Mouse (Mus musculus) liver, postnatal 0 days (tissue): ENCODE data around the gene Scp2.

Experiments
- CTCF ChIP-seq: sonication (generic); IDR thresholded peaks from 2 replicates; pipeline ENCODE4 v1.5.1; 2016; ENCODE audit warnings: antibody characterized with exemption, low read depth
- EP300 ChIP-seq: IDR thresholded peaks from 2 replicates; pipeline ENCODE4 v1.6.1; 2016; ENCODE audit warnings: antibody characterized with exemption, low read depth, mild to moderate bottlenecking

DNA sequence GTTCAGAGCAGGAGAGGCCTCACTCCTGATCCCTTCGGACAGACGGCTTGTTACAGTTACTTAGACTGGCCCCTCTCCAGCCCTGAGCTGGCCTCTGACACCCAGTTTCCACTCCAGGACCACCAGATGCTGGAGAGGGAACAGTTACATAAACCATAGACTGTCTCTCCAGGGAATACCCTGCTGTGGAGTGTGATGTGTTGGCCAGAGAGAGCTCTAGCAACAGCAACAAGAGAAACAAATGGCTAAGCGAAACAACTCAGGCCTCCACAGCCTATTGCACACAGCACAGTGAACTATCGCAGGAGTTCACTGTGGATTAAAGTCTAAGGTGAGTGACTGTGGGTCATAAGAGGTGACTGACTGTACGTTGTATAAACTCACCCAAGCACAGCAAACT, 120.2 kb downstream of the Scp2 start:
- TF ChIP-seq CTCF: no peak
- TF ChIP-seq EP300: no peak
